Mouse (Mus musculus): ENCODE data around the gene E030018B13Rik.

The E030018B13Rik gene

GRCm38 (mm10) chr7:63916268-63916907, at the start of gene E030018B13Rik:
Gene E030018B13Rik (plus strand): TSS chr7:63916857.
- CTCF ChIA-PET, result interaction anchor here (0.5 to 0.7 kb wide), 4 partner anchors 13 to 100 kb away, joined by 4 to 6 read pairs (median 4); no protein-coding TSS in a partner anchor

GRCm38 (mm10) chr7:63868356-63868918, 48.2 kb upstream of the E030018B13Rik start:
- CTCF ChIA-PET, result no interaction called here

- CTCF ChIA-PET, result no interaction called here
Measured at GRCm38 (mm10) chr7:63871698-63872097, 45.0 kb upstream of the E030018B13Rik start.

- CTCF ChIA-PET, result no interaction called here
Measured at GRCm38 (mm10) chr7:63873880-63874279, 42.8 kb upstream of the E030018B13Rik start.

GRCm38 (mm10) chr7:63875686-63876085, 41.0 kb upstream of the E030018B13Rik start:
- CTCF ChIA-PET, result no interaction called here

- CTCF ChIA-PET, result no interaction called here
Measured at GRCm38 (mm10) chr7:63876640-63877039, 40.0 kb upstream of the E030018B13Rik start.

- CTCF ChIA-PET, result no interaction called here
Measured at GRCm38 (mm10) chr7:63877610-63878009, 39.0 kb upstream of the E030018B13Rik start.

GRCm38 (mm10) chr7:63879583-63879982, 37.1 kb upstream of the E030018B13Rik start:
- CTCF ChIA-PET, result no interaction called here

GRCm38 (mm10) chr7:63882739-63883138, 33.9 kb upstream of the E030018B13Rik start:
- CTCF ChIA-PET, result no interaction called here

- CTCF ChIA-PET, result interaction anchor here (0.6 to 1.2 kb wide), 2 partner anchors 12 to 26 kb away, joined by 4 to 17 read pairs; no protein-coding TSS in a partner anchor
Measured at GRCm38 (mm10) chr7:63885025-63885424, 31.6 kb upstream of the E030018B13Rik start.

GRCm38 (mm10) chr7:63887034-63887551, 29.6 kb upstream of the E030018B13Rik start:
- CTCF ChIA-PET, result interaction anchor here (0.7 to 1.2 kb wide), 3 partner anchors 11 to 47 kb away, joined by 3 to 13 read pairs (median 3); no protein-coding TSS in a partner anchor

GRCm38 (mm10) chr7:63887602-63888123, 29.0 kb upstream of the E030018B13Rik start:
- CTCF ChIA-PET, result interaction anchor here (0.6 to 1.1 kb wide), 3 partner anchors 29 to 49 kb away, joined by 3 to 13 read pairs (median 6); no protein-coding TSS in a partner anchor

GRCm38 (mm10) chr7:63888674-63889073, 28.0 kb upstream of the E030018B13Rik start:
- CTCF ChIA-PET, result no interaction called here

GRCm38 (mm10) chr7:63889116-63889975, 27.3 kb upstream of the E030018B13Rik start:
- CTCF ChIA-PET, result no interaction called here

GRCm38 (mm10) chr7:63891488-63892075, 25.1 kb upstream of the E030018B13Rik start:
- CTCF ChIA-PET, result no interaction called here

GRCm38 (mm10) chr7:63893201-63893600, 23.5 kb upstream of the E030018B13Rik start:
- CTCF ChIA-PET, result no interaction called here

- CTCF ChIA-PET, result no interaction called here
Measured at GRCm38 (mm10) chr7:63893729-63894128, 22.9 kb upstream of the E030018B13Rik start.

GRCm38 (mm10) chr7:63894662-63895061, 22.0 kb upstream of the E030018B13Rik start:
- CTCF ChIA-PET, result interaction anchor here (0.6 to 1.1 kb wide), 2 partner anchors 35 to 90 kb away, joined by 3 read pairs; no protein-coding TSS in a partner anchor

- CTCF ChIA-PET, result interaction anchor here (0.6 to 1.1 kb wide), 3 partner anchors 34 to 415 kb away, joined by 3 read pairs; no protein-coding TSS in a partner anchor
Measured at GRCm38 (mm10) chr7:63895223-63895622, 21.4 kb upstream of the E030018B13Rik start.

- CTCF ChIA-PET, result interaction anchor here (0.9 kb wide), 1 partner anchor 32 kb away, joined by 3 read pairs; no protein-coding TSS in a partner anchor
Measured at GRCm38 (mm10) chr7:63896276-63896967, 20.2 kb upstream of the E030018B13Rik start.
